Mouse (Mus musculus) heart, adult 2 months (tissue): ENCODE measurements around the gene Rreb1.

Experiments
- CTCF ChIP-seq: fragments of 200-600 bp; IDR thresholded peaks from 2 replicates; pipeline ENCODE4 v1.8.1; 2022; ENCODE audit warnings: antibody characterized with exemption, mild to moderate bottlenecking, moderate library complexity
- EP300 ChIP-seq: fragments of 200-500 bp; IDR thresholded peaks from 2 replicates; pipeline ENCODE4 v1.6.1; 2011; ENCODE audit warnings: low read depth, low read length, control low read depth; ENCODE audit not compliant: insufficient read depth
- POLR2A ChIP-seq: fragments of 200-500 bp; IDR thresholded peaks from 2 replicates; pipeline ENCODE4 v1.6.1; 2011; ENCODE audit warnings: mild to moderate bottlenecking, low read depth, low read length, control low read depth; ENCODE audit not compliant: insufficient read depth

GRCm38 (mm10) chr13:37825646-37826280 is 47.6 kb downstream of the Rreb1 start:
- TF ChIP-seq CTCF (no peak), POLR2A (peak; percentile 61; the same call in 1 of the 2 replicates), EP300 (no peak)
